Mouse (Mus musculus) left cerebral cortex, adult 18-20 months (tissue): Measurements from ENCODE around the gene Atxn10. TPM values are rescaled to one million over a fixed set of nuclear protein-coding genes. Genes with fewer than 3 reads are reported as not detected.

Source experiments
- DNase-seq, 2 experiments: peaks; one replicate each; pipeline ENCODE4 v3.0.0; 2021 to 2022; ENCODE audit warnings: low spot score in 2 of 2, mixed read lengths in 1 of 2
- total RNA-seq, 2 experiments: library from RNA; stranded (reverse); gene quantifications; 2 replicates each; pipeline ENCODE4 v1.2.3; 2021

The Atxn10 gene
- total RNA-seq, 2 experiments from 2014 or later = 267 to 276 TPM

DNA sequence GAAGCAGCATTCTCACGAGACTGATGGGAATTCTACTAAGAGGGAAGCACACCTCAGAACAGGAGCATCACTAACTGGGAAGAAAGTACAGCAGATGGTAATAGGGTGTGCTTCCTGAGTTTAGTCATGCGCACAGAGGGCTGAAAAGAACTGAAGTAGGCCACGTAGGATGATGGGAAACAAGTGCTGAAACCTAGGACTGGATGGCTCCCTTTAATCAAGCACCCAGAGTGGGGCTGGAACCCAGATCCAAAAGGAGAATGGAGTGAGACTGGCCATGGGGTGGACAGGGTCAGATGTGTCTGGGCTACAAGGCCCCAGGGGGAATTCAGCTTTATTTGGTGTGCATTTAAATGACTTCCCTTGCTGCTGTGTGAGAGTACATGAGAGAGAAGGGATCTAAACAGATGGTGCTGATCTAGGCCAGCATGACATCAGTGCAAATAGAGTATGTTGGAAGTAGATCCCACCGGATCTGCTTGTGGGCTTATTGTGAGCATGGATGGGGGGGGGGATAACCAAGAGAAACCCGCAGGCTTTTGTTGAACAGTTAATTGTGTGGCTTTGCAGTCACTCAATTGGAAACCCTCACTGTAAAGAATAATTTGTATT, 130.5 kb downstream of the Atxn10 start:
- no peak for DNase-seq

DNA sequence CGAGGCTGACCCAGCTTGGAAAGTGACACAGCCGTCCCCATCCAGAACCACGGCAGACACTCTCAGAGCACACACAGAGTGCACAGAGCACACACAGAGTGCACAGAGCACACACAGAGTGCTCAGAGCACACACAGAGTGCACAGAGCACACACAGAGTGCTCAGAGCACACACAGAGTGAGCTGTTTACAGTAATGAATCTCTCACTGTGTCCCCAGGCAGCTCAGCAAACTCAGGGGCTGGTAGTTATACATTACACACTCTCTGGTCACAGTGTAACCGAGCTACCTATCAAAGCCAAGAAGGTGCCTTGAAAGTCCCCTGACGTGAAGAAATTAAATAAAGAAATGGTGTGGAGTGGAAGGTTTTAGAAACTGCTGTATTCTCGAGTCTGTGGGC, 133.4 kb downstream of the Atxn10 start:
- no peak for DNase-seq

DNA sequence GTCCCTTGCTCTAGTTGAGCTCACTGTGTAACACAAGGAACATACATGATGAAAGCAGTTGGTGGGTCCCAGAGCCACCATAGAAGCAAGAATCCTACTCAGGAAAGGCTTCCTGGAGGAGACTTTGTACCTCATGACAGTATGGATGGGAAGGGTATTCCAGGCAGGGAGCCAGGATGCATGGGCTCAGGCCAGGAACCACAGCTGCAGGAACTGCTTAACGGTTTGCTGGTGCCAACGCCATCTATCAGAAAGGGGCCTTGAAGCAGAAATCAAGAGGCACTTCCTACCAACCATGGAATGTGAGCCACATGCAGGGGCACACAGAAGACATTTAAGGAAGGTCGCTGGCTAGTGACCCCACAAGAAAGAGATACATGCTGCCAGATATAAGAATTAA, 138.7 kb downstream of the Atxn10 start:
- no peak for DNase-seq

DNA sequence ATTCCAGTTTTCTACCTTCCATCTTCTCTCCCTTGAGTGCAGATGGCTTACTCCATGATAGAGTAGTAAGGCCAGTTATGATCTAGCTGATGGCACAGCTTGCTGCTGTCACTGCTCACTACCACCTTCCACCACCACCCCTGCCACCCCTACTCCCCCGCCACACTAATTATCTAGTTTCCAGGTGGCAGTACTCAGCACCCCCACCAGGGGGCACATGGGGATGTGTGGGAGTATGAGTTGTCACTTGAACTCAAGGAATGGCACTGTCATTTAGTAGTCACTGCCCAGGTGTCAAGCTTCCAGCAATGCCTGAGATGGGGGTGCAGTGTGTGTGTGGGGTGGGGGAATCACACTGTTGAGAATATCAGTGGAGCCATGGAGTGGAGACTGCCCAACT, 141.5 kb downstream of the Atxn10 start:
- DNase-seq = peak in 1 of 2 experiments; percentile 43

DNA sequence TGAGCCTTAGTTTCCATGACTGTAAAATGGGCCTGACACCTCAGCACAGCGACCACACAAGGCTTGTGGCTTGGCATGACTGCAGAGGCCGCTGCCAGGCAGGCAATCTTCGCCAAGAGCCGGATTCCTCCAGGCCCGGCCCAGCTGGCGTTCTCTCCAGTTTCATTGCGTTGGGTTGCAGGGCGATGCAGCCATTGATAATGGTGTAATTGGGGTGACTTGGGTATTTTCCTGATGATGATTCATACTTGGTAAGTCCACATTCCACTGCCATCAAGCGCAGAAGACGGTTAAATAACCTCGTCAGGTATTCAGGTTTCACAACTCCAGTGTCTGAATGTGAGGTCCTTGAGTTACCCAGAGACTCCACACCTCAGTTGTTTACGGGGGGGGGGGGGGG, 143.3 kb downstream of the Atxn10 start:
- DNase-seq = no peak

DNA sequence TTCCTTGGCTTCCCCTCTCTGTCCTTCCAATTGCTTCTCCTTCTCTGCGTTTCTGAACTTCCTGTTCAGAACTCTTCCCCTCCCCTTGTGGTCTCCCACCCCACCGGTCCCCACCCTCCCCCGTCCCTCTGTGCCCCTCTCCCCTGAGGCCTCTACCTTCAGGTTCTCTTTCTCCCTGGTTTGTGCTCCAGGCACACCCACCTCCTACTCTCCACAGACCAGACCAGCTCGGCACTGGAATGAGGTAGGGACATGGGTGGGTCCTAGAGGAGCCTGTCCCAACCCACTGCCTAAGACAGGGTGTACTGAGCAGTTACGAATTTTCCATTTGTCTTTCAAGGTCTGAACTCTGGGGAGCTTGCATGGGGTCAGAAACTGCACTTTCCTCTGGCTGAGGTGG, 143.9 kb downstream of the Atxn10 start:
- DNase-seq = no peak

DNA sequence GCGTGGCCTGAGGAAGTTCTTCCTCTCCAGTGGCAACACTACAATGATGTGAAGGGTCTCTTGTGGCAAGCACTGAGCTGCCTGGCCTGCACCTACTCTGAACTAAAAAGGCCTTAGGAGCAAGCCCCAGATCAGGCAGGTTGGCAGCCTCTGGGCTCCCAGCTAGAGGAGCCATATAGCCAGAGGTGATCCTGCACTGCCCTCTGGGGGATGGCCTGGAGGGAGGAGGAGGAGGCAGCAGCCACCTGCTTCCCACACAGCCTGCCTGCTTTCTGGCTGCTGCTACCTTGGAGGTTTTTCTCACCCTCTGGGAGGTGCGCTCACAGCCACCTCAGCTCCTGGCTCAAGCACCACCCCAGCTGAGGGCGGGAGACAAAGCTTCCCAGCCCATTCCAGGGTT, 144.6 kb downstream of the Atxn10 start:
- DNase-seq = no peak

DNA sequence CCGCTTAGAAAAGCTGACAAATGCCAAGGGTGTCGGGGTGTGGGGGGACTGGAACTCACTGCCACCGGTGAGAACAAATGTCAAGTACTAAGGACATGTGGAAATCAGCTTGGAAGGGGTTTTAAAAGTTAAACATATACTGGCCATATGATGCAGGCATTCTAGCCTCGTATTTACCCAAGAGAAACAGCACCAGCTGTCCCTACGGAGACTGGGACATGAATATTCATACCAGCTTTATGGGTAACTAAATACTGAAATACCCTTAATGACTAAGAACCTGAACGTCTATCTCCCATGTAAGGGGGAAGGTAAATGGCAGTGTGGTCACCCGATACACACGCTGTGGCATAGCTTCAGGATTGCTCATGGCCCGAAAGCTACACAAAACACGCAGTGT, 152.9 kb downstream of the Atxn10 start:
- no peak for DNase-seq

DNA sequence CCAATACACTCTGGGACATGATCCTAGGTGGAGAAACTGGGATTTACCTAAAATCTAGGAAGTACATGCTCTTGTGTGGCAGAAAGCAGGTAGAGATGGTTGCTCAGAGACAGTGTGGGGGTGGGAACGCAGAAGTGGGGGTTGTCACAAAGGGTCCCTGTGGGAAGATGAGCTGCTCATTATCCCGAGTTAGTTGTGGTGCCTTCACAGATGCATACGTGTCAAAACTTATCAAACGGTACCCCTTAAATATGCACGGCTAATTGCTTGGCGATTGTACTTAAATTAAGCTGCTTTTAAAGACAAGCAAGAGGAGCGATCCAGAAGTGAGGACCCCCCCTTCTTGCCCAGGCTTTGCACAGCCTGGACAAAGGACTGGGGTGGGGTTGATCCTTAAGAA, 153.7 kb downstream of the Atxn10 start:
- DNase-seq = no peak

DNA sequence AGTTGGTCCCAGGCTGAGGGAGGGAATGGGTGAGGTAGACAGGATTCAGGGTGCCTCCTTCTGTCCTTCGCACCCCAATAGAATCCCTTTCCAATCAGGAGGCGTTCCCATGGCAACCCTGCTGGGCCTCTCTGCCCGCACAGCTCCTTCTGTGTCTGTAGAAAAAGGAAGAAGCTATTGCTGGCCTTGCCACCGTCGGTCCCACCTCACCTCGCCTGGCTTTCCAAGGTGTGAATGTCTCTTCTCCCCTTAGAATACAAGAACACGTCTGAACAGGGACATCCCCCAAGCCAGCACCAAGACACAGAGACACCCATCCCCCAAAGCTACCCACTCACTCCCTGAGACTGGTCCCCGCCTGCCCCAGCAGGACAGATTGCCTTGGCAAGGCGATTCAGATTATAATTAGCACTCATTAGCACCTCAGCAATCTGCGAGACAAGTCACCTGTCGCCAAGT, 158.1 kb downstream of the Atxn10 start:
- peak; percentile 59 to 79 for DNase-seq

DNA sequence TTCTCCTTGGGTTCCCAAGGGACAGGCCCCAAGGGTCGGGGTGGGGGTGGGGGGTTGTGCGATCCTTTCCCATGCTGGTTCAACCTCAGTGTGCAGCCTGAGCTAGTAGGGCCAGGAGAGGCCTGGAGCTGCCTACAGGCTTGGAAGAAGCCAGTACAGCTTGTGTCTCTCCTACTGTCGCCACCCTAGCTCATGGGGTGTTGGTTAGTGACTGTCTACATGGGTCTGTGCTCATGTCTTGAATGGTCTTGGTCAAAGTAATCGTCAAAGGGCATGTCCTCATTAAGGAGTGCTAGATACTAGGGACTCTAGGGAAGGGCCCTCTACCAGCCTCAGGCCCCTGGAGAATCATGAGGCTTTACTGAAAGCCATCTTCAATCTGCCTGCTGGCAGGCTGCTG, 161.5 kb downstream of the Atxn10 start:
- no peak for DNase-seq

DNA sequence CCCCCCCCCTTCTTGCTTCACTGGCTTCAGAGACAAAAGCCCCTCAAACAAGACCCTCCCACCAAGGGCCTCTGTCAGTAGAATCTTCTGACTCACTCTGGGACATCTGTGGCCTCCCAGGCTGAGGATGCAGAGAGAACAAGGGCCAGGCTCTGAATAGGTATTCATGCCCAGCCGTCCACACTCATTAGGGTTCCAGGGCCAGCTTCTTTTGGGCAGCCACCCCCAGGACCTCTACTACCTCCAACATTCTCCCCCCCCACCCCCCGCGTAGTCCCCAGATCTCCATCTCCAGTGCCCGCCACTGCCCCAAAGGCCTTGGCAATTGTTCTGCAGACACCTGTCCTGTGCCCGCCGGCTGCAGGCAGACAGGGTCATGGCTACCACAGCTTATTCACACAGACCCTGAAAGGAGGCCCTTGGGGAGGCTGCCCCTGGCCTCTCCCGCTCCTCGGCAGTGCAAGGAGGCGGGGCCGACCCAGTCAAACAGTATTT, 162.0 kb downstream of the Atxn10 start:
- DNase-seq = no peak

DNA sequence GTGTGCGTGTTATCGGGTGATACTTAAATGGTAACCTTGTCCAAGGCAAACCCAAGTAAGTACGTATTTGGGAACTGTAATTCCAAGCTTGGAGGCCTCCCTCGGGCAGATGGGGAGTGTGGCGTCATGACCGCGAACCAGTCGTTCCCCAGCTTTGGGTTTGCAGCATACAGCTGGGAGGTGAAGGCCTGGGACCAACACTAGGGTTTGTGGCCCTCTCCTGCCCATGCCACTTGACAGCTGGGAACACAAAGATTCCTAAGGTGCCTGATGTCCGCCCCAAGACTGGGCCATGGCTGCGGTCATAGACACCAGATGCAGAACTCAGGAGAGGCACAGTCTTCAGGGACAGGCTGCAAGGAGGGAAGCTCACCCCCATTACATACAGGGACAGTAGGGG, 164.2 kb downstream of the Atxn10 start:
- no peak for DNase-seq

DNA sequence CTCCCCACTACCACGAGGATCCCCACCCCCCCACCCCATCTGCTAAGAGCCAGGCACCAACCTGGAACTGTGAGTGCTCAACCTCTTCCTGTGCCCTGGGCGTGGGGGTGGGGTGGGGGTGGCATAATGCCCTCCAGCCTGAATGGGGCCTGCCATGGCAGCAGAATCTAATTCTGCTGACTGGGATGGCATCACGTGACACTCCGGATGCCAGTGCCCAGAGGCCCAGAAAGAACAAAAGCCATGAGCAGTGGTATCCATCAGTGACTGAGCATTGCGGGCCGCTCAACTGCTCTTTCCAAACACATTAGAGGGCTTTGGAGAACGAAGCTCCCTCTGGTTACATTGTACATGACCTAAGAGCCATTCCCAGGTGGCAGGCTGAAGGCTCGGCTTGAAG, 167.1 kb downstream of the Atxn10 start, which contains the start of gene 7530416G11Rik:
Gene 7530416G11Rik, minus strand, starts transcription at position 101 of the 400 bp plus-strand sequence.
- DNase-seq = no peak

DNA sequence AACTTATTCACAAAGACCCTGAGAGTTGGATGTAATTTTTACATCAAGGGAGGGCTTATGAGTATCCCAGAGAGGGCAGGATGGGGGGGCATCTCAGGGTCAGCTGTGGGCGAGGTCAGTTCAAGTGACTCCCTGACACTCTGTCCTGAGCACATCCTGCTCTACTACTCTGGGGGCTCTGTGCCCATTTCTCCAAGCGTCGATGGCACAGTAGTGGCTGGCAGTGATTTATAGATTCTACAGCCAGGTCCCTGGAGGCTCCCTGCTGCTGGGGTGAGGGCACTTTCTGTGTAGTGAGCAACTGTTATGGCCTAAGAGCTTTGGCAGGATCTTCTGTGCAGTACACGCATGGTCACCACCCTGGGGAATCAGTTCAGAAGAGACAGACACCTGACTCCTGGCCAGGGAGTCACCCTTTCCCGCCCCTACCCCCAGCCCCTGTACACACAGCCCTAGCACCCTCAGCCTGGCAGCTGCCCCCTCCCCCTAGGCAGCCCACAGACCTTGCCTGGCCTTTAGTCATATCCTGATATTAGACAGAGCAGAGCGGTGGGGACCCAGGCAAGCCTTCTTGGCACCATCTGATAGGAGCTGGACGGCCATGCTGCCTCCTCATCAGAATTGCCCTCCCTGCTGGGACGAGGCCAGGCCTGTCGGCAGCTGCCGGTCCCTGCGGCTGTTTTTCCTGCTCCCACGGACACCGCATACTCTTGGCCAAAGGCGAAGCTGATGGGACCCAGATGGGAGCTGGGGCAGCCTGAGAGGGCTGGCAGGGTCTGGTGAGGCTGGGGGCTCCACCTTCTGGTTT, 169.3 kb downstream of the Atxn10 start:
- DNase-seq = no peak

DNA sequence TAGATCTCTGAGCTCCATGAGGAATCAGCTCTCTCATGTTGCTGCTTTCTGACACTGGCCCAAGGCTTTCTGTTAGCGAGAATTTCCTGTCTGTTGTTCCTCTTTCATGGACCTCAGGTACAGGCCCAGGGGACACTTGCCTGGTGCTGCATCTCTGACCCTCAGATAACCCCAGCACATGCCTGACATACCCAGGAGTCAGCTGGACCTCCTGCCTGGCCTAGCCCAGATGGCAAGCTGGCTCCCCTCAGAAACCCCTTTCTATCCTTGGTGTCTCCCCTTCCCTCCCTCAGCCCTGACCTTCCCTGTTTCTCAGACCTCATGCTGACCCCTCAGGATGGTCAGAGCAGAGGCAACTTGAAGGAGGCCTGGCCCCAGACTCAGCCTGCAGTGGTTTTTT, 170.6 kb downstream of the Atxn10 start:
- DNase-seq = no peak

DNA sequence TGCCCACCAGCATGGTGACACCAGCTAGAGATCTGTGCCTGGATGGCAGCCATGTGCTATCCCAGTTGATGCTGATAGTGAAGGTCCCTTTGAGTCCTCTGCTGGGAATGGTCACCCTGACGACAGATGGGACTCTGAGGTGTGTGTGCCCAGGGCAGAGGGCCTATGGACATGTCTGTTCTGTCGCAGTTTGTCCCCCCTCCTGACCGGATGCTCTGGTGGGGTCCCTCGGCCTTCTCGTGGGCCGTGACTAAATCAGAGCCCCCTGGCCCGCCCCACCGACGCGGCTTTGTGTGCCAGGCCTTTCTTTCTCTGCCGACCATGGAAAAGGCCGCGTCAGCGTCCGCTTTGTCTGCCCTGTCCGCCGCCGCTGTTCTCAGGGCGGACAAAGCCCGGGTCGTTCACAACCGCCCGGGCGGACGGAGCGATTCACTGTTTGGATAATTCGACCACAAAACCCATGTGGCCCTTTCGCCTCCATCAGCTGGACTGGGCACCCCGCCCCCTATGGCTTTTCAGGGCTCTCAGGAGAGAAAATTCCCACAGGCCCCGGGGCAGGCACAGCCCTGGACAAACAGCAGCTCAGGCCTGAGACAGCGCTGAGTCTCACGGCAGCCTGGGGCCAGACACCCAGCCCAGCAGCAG, 171.4 kb downstream of the Atxn10 start:
- DNase-seq = no peak

Other genes with a start within 250 kb of the Atxn10 start
- not detected for gene Smc1b, start 204.3 kb upstream of the Atxn10 start, total RNA-seq
- gene Ribc2, start 204.2 kb upstream of the Atxn10 start, total RNA-seq = not detected
- gene Fbln1, start 130.3 kb upstream of the Atxn10 start, total RNA-seq = 10 to 100 TPM; 10.8 to 13.8 TPM
- not detected for gene 7530416G11Rik, start 167.0 kb downstream of the Atxn10 start, total RNA-seq
- gene Wnt7b, start 246.2 kb downstream of the Atxn10 start, total RNA-seq = 10 to 100 TPM; 32.9 to 37.5 TPM